Mouse (Mus musculus) forebrain, embryonic 13.5 days (tissue): ENCODE data around the gene Hdgfl2. TPM values are rescaled to one million over a fixed set of nuclear protein-coding genes. Genes with fewer than 3 reads are reported as not detected.

ENCODE experiments used
- ATAC-seq: fragments of 200-750 bp; cut with Nextera tagmentation; 2 replicates; pipeline ENCODE4 v1.8.0; 2017
- H3K27ac ChIP-seq: fragments of 300-500 bp; sonication (generic); 2 replicates; pipeline ENCODE4 v1.5.1; 2015; ENCODE audit warnings: inconsistent platforms, mild to moderate bottlenecking, moderate library complexity
- H3K27me3 ChIP-seq: fragments of 300-500 bp; sonication (generic); 2 replicates; pipeline ENCODE4 v1.6.1; 2015; ENCODE audit warnings: mild to moderate bottlenecking, inconsistent platforms
- H3K36me3 ChIP-seq: fragments of 300-500 bp; sonication (generic); 2 replicates; pipeline ENCODE4 v1.6.1; 2015; ENCODE audit warnings: mild to moderate bottlenecking, inconsistent platforms; ENCODE audit not compliant: poor library complexity, severe bottlenecking
- H3K4me1 ChIP-seq: fragments of 300-500 bp; sonication (generic); 2 replicates; pipeline ENCODE4 v1.6.1; 2015; ENCODE audit warnings: inconsistent platforms
- H3K4me2 ChIP-seq: fragments of 300-500 bp; sonication (generic); 2 replicates; pipeline ENCODE4 v1.6.1; 2015; ENCODE audit warnings: inconsistent platforms, mild to moderate bottlenecking, moderate library complexity
- H3K4me3 ChIP-seq: fragments of 300-500 bp; sonication (generic); 2 replicates; pipeline ENCODE4 v1.5.1; 2015; ENCODE audit warnings: mild to moderate bottlenecking, inconsistent platforms
- H3K9ac ChIP-seq: fragments of 300-500 bp; sonication (generic); 2 replicates; pipeline ENCODE4 v1.6.1; 2015; ENCODE audit warnings: mild to moderate bottlenecking, inconsistent platforms
- H3K9me3 ChIP-seq: fragments of 300-500 bp; sonication (generic); replicated peaks from 2 replicates; pipeline ENCODE4 v1.6.1; 2016; ENCODE audit warnings: inconsistent platforms
- WGBS: fragments of 180-500 bp; shearing (Covaris S2); methylation state at CpG from one replicate; pipeline ENCODE4 v1.1.7; 2015; 5-methylcytosine and 5-hydroxymethylcytosine counted together
- polyA plus RNA-seq: library from polyadenylated mRNA; unstranded; fragments of >200 nt; fragmentation: Nextera tagmentation; extraction: Ambion mirVana; gene quantifications from 2 replicates; pipeline ENCODE4 v1.2.1, GENCODE M21; 2015

Gene Hdgfl2
- polyA plus RNA-seq, 1 experiment from 2014 or later, result 163 TPM

DNA sequence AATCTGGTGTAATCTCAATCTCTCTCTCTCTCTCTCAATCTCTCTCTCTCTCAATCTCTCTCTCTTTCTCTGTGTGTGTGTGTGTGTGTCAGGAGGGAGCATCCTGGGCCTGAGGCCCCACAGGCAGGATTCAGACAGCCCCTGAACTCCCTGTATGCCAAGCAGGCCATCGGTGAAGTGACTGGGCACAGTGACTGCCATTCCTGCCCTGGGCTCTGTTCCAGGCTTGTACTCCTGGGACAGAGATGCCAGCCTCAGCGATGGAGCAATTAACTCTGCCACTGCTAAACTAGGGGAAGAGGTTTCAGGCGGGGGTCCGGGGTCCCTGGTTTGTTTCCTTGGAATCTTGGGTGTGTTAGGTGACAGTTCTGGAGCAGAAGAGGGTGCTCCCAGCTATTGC lies 31.1 kb downstream of the Hdgfl2 start:
- Histone ChIP-seq H3K4me2 (no peak overlapping the region), H3K9ac (no peak overlapping the region), H3K4me3 (no peak overlapping the region), H3K9me3 (no peaks in the 10 kb centered on the region), H3K4me1 (no peaks in the 10 kb centered on the region), H3K36me3 (peaks cover 7% of the 10 kb centered on the region), H3K27ac (no peak overlapping the region), H3K27me3 (no peaks in the 10 kb centered on the region)
- WGBS, result 69% methylated on average over 4 of the region's 4 CpGs
- no peak for ATAC-seq

DNA sequence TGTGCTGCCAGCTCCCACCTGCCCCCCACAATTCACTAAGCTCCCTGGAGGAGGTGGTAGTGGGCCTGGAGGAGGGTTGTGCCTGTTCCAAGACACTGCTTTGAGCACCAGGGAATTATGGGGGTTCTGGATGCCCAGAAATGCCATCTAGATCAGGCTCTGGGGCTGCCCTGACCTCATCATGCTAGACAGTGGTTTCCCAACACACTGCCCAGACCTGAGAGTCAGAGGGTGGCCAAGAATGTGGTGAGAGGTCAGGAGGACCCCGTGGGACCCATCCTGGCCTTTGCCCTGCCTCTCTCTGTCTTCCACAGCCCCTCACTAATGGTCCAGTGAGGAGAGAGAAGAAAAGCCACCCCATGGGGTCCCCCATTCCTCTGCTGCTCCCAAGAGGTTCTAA lies 31.6 kb downstream of the Hdgfl2 start:
- H3K27ac ChIP-seq, result no peak overlapping the region
- 13% methylated on average over 1 of the region's 1 CpGs for WGBS
- no peak overlapping the region for H3K4me2 ChIP-seq
- no peak overlapping the region for H3K9ac ChIP-seq
- H3K27me3 ChIP-seq, result no peaks in the 10 kb centered on the region
- no peak for ATAC-seq
- H3K4me3 ChIP-seq, result no peak overlapping the region
- peaks cover 7% of the 10 kb centered on the region for H3K36me3 ChIP-seq
- no peaks in the 10 kb centered on the region for H3K9me3 ChIP-seq
- no peaks in the 10 kb centered on the region for H3K4me1 ChIP-seq

DNA sequence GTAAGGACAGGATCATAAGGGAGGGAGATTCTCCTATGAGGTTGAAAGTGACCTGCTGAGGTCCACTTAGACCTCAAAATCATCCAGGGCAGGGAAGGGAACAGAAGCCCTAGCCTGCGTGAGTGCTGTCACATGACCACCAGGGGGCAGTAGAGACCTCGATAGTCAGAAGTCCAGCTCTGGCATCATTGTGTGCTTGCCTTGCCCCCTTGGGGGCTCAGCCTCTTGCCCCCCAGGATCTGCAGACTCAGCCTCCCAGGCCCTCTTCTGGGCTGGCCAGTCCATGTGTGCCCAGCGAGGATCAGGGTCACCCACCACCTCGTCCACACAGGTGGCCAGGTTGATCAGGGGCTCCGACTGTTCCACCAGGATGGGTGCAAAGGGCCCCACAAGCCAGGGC lies 32.4 kb downstream of the Hdgfl2 start:
- no peak overlapping the region for H3K27ac ChIP-seq

DNA sequence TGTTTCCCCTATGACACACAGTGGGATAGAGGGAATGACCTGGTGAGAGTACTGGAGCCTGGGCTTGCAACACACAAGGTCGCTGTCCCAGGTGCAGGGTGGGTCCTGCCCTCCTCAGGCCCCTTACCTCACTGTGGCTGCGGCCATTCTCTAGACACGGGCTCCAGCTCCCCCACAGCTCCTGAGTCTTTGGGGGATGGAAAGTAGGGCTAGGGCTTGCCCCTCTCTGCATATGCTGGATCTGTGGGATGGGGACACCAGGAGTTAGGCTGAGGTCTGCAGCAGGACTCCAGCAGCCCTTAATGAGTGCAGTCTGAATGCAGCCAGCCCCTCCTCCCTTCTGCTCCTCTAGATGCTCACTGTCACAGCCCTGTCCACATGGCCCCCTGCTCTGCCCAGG lies 33.3 kb downstream of the Hdgfl2 start:
- no peak overlapping the region for H3K4me3 ChIP-seq
- WGBS, result 70% methylated on average over 3 of the region's 3 CpGs
- peaks cover 17% of the 10 kb centered on the region for H3K27me3 ChIP-seq
- H3K27ac ChIP-seq, result no peak overlapping the region
- H3K36me3 ChIP-seq, result peaks cover 7% of the 10 kb centered on the region
- no peak overlapping the region for H3K4me2 ChIP-seq
- H3K9ac ChIP-seq, result peak overlapping the region; percentile 19; the same call in 1 of the 2 replicates
- H3K9me3 ChIP-seq, result no peaks in the 10 kb centered on the region
- ATAC-seq, result no peak
- H3K4me1 ChIP-seq, result peaks cover 5% of the 10 kb centered on the region

More for the DNA sequence above, 32.4 kb downstream of the Hdgfl2 start:
- no peak overlapping the region for H3K4me3 ChIP-seq
- H3K4me2 ChIP-seq, result no peak overlapping the region
- H3K4me1 ChIP-seq, result no peaks in the 10 kb centered on the region
- peak; percentile 30 for ATAC-seq
- no peaks in the 10 kb centered on the region for H3K9me3 ChIP-seq
- H3K27me3 ChIP-seq, result peaks cover 8% of the 10 kb centered on the region
- H3K9ac ChIP-seq, result no peak overlapping the region
- WGBS, result 41% methylated on average over 5 of the region's 5 CpGs
- H3K36me3 ChIP-seq, result peaks cover 7% of the 10 kb centered on the region

DNA sequence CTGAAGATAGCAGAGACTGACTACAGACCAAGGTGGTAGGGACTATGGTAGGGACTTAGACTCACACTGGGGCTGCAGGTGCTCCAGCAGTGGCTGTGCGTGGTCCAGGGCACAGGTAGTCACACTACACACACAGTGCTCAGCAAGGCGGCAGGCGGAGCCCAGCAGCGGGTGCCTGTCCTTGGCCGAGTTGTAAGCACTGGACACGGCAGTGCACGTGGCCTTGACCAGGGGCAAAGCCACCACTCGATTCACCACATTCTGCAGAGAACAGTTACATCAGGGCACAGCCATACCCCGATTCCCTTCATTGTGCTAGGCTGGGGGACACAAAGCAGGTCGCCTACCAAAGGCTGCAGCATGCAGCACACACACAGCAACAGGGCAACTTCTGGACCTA lies 36.8 kb downstream of the Hdgfl2 start:
- WGBS, result 72% methylated on average over 10 of the region's 10 CpGs
- H3K36me3 ChIP-seq, result no peaks in the 10 kb centered on the region

DNA sequence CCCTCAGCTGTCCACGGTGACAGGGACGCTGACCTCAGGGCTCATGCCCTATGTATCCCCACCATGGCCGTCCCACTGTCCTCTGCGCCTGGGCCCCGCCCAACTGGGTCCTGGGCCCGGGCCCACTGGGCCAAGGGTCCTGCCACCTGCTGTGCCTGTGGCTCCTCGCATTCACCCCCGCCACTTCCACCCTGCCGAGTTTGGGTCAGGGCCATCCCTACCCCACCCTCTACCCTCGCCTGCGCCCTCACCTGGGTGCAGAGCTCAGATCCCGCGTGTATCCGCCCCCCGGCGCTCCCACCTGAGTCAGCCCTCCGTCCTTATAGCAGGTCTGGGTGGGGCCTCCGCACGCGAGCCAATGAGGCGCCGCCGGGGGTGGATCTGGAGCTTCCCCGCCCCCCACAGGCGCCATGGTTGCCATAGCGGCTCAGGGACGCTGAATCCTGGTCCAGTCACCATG lies 37.8 kb downstream of the Hdgfl2 start, which contains the start of gene Plin5:
TSS of gene Plin5 (minus strand) at position 346 of the 460 bp plus-strand sequence.
- peaks cover 61% of the 10 kb centered on the region for H3K27me3 ChIP-seq
- 0 out of 2 replicates have a peak within 1 kb of the TSS, but pooled peaks have one; percentile 34 for H3K9ac ChIP-seq
- peak; percentile 44 for ATAC-seq
- H3K9me3 ChIP-seq, result peaks cover 5% of the 10 kb centered on the region; the same call in 1 of the 2 replicates
- under 1% methylated on average over 27 of the region's 27 CpGs for WGBS
- H3K36me3 ChIP-seq, result no peaks in the 10 kb centered on the region
- H3K4me3 ChIP-seq, result peak within 1 kb of the TSS; percentile 31
- no peak within 1 kb of the TSS for H3K27ac ChIP-seq
- H3K4me2 ChIP-seq, result peak within 1 kb of the TSS; percentile 60
- peaks cover 12% of the 10 kb centered on the region for H3K4me1 ChIP-seq

More for the DNA sequence above, 36.8 kb downstream of the Hdgfl2 start:
- Histone ChIP-seq H3K9me3 (no peaks in the 10 kb centered on the region), H3K27ac (no peak overlapping the region), H3K4me2 (no peak overlapping the region), H3K9ac (no peak overlapping the region), H3K4me3 (no peak overlapping the region), H3K27me3 (peaks cover 50% of the 10 kb centered on the region), H3K4me1 (peaks cover 12% of the 10 kb centered on the region)
- ATAC-seq, result no peak

DNA sequence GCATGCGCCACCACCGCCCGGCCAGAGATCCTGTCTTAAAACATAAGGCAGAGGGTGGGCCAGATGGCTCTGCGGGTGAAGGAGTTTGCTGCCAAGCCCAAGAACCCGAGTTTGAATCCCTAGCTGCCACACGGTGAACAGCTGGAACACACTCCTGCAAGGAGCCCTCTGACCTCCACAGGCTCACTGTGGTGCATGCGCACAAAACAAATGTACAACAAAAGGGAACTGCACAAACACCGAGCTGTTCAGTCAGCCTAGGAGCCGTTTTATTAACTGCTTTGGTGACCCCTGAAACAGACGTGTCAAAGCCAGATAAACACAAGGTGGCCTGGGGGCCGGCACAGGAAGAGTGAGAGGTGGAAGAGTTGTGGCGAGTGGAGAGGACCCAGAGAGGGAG lies 40.0 kb downstream of the Hdgfl2 start:
- H3K9me3 ChIP-seq, result peaks cover 17% of the 10 kb centered on the region
- WGBS, result 47% methylated on average over 12 of the region's 12 CpGs
- H3K4me3 ChIP-seq, result no peak overlapping the region
- H3K4me1 ChIP-seq, result peaks cover 17% of the 10 kb centered on the region
- peaks cover 82% of the 10 kb centered on the region for H3K27me3 ChIP-seq
- H3K36me3 ChIP-seq, result peaks cover 16% of the 10 kb centered on the region
- no peak overlapping the region for H3K4me2 ChIP-seq
- no peak for ATAC-seq
- H3K9ac ChIP-seq, result no peak overlapping the region
- no peak overlapping the region for H3K27ac ChIP-seq

DNA sequence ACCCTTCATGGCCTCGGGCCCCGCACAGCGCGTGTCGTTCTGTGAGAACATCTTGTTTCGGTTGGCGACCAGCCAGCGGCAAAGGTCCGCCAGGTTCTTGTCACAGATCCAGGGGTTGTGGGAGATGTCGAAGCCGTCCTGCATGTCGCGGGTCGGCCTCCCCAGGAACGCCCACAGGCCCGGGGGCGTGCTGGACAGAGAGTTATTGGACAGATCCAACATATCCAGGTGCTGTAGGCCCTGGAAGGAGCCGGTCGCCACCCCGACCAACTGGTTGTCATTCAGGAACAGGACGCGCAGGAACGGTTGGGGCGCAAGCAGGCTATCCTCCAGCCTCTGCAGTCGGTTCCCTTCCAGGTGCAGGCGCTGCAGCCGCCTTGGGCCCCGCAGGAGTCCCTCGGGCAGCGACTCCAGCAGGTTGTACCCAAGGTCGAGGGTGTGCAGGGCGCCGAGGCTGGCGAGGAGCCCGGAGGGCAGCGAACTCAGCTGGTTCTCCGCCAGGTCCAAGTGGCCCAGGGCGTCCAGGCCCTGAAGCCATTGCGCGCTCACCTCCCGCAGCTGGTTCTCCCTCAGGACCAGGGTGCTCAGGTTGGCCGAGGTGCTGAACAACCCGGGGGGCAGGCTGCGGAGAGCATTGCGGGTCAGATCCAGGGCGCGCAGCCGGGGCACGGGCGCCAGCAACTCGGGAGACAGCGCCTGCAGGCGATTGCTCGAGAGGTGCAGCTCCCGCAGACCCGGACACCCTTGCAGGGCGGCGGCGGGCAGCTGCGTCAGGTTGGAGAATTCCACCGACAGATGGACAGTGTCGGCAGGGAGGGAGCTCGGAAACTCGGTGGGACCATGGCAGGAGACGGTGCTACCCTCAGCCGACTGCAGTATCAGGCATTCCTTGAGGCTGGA lies 40.8 kb downstream of the Hdgfl2 start:
- Histone ChIP-seq H3K36me3 (peaks cover 17% of the 10 kb centered on the region), H3K27ac (no peak overlapping the region), H3K4me3 (no peak overlapping the region; the same call in 1 of the 2 replicates), H3K4me1 (peaks cover 20% of the 10 kb centered on the region), H3K9me3 (peaks cover 17% of the 10 kb centered on the region), H3K27me3 (peaks cover 90% of the 10 kb centered on the region), H3K4me2 (no peak overlapping the region), H3K9ac (no peak overlapping the region)
- ATAC-seq, result no peak
- WGBS, result 8% methylated on average over 66 of the region's 66 CpGs

DNA sequence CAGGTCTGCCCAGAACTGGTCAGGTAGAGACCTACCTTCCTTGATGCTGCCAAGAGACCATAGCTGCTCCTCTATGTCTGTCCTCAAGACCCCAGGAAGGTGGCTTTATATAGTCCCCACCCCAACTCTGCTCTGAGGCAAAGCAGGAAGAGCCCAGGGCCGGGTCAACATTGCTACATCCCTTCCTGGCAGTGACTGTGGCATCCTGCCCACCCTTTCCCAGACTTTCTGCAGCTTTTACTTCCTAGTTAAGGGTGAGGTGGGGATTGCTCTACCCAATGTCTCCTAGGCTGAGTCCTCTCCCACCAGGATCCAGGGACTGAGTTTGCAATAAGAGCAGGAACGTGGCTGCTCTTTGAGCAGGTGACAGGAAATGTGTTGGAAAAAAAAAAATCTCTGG lies 42.4 kb downstream of the Hdgfl2 start, which contains the start of gene Lrg1:
TSS of gene Lrg1 (minus strand) at position 176 of the 400 bp plus-strand sequence.
- Histone ChIP-seq H3K9me3 (peaks cover 17% of the 10 kb centered on the region), H3K4me3 (no peak within 1 kb of the TSS), H3K4me1 (peaks cover 20% of the 10 kb centered on the region), H3K27me3 (peaks cover 93% of the 10 kb centered on the region), H3K9ac (no peak within 1 kb of the TSS), H3K36me3 (peaks cover 27% of the 10 kb centered on the region), H3K4me2 (no peak within 1 kb of the TSS), H3K27ac (no peak within 1 kb of the TSS)
- ATAC-seq, result no peak
- WGBS, result 64% methylated on average over 2 of the region's 2 CpGs

DNA sequence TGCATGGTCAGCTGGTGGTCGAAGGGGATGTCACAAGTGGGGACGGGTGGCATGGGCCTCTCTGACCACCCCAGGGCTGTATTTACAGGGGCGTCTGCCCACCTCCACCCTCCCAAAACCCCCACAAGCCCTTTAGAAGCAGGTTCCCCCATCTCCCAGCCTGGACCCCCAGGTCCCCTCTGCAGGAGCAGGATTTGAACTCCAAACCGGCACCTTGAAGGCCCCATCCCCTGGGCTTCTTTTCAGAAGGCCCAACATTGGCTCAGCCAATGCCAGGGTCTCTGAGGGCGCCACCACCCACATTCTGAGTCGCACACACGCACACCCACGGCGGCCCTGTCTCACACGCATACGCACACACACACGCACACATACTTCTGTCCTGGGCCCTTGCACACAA lies 43.7 kb downstream of the Hdgfl2 start:
- peaks cover 17% of the 10 kb centered on the region for H3K9me3 ChIP-seq
- H3K27me3 ChIP-seq, result peaks cover 82% of the 10 kb centered on the region
- H3K9ac ChIP-seq, result no peak overlapping the region
- no peak overlapping the region for H3K4me2 ChIP-seq
- peaks cover 15% of the 10 kb centered on the region for H3K4me1 ChIP-seq
- H3K36me3 ChIP-seq, result peaks cover 40% of the 10 kb centered on the region
- no peak overlapping the region for H3K4me3 ChIP-seq
- 91% methylated on average over 12 of the region's 12 CpGs for WGBS
- ATAC-seq, result no peak
- H3K27ac ChIP-seq, result no peak overlapping the region

DNA sequence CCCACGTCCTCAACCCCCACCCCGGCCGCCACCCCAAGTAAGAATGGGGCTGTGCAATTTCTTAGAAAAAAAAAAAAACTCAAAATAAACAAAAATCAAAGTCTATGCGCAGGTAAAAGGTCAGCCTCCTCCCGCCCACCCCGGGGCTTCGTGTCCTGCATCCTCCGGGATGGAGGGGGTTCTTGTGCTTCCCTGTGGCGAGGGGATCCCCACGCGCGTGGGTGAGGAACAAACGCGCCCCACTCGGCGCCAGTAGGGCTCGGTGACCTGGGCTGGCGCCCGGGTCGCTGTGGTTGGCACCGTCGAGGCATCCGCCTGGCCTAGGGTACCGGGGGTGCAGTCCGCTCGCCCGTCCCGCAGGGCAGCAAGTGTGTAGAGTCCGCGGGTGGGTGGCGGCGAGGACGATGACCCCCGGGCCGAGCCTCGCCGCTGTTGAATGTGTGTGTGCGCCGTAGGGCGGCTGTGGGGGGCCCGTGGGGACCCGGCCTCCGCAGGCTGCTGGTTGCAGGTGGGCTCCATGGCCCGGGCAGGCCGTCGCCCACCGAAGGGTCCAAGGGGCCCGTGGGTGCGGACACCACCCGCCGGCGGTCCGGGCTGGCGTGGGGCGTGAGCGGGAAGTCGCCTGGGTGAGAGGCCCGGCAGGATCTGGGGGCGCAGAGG lies 44.4 kb downstream of the Hdgfl2 start:
- Histone ChIP-seq H3K9me3 (peaks cover 17% of the 10 kb centered on the region), H3K4me2 (peak overlapping the region; percentile 56), H3K4me1 (peaks cover 15% of the 10 kb centered on the region), H3K4me3 (peak overlapping the region; percentile 30), H3K9ac (peak overlapping the region; percentile 52; the same call in 1 of the 2 replicates), H3K27me3 (peaks cover 75% of the 10 kb centered on the region), H3K27ac (no peak overlapping the region), H3K36me3 (peaks cover 44% of the 10 kb centered on the region)
- no peak for ATAC-seq
- WGBS, result 52% methylated on average over 59 of the region's 59 CpGs
